Mouse (Mus musculus) heart, embryonic 11.5 days (tissue): ENCODE data around the gene Zbtb1. TPM values are rescaled to one million over a fixed set of nuclear protein-coding genes. Genes with fewer than 3 reads are reported as not detected.

Experiments used
- polyA plus RNA-seq: library from polyadenylated mRNA; unstranded; fragments of >200 nt; fragmentation: Nextera tagmentation; extraction: Ambion mirVana; gene quantifications from 2 replicates; pipeline ENCODE4 v1.2.1, GENCODE M21; 2014

The Zbtb1 gene
- polyA plus RNA-seq, 1 experiment from 2014 or later, result 10.5 TPM

Other genes starting within 250 kb of the Zbtb1 start
- 0.23 and 0.45 TPM in 2 replicates for gene Esr2, start 193.0 kb upstream of the Zbtb1 start, polyA plus RNA-seq
- gene Tex21, start 123.5 kb upstream of the Zbtb1 start, polyA plus RNA-seq, result not detected in 2 replicates
- gene Mthfd1, start 115.0 kb upstream of the Zbtb1 start, polyA plus RNA-seq, result 44.5 and 48.6 TPM in 2 replicates
- gene Akap5, start 45.4 kb upstream of the Zbtb1 start, polyA plus RNA-seq, result 8.5 and 8.8 TPM in 2 replicates
- gene Zbtb25, start 664 bp upstream of the Zbtb1 start, polyA plus RNA-seq, result 15.3 and 16.3 TPM in 2 replicates
- gene Hspa2, start 33.9 kb downstream of the Zbtb1 start, polyA plus RNA-seq, result 19.5 and 20.6 TPM in 2 replicates
- 2.8 and 3.7 TPM in 2 replicates for gene Ppp1r36, start 47.3 kb downstream of the Zbtb1 start, polyA plus RNA-seq
- 4.4 and 5.4 TPM in 2 replicates for gene Plekhg3, start 160.6 kb downstream of the Zbtb1 start, polyA plus RNA-seq